Mouse (Mus musculus): Measurements from ENCODE around the gene Rdh12.
"Not testable (repeated sequence)": the region's sequence is repeated elsewhere in the genome, so short reads cannot be mapped to it uniquely, and the experiment has no call there.

The Rdh12 gene

GRCm38 (mm10) chr12:79208703-79209464, at the start of gene Rdh12:
Gene Rdh12 (plus strand): TSS chr12:79208914.
- DNase-seq (ENCODE audit: extremely low read depth, low read depth), result peak; percentile 33

- no peak for DNase-seq (ENCODE audit: extremely low read depth, low read depth)
Measured at GRCm38 (mm10) chr12:79162876-79163275, 45.8 kb upstream of the Rdh12 start.

GRCm38 (mm10) chr12:79169173-79169572, 39.5 kb upstream of the Rdh12 start:
- DNase-seq (ENCODE audit: extremely low read depth, low read depth), result no peak

- no peak for DNase-seq (ENCODE audit: extremely low read depth, low read depth)
Measured at GRCm38 (mm10) chr12:79170421-79170820, 38.3 kb upstream of the Rdh12 start.

GRCm38 (mm10) chr12:79171269-79171995, 37.3 kb upstream of the Rdh12 start:
- peak; percentile 46 for DNase-seq (ENCODE audit: extremely low read depth, low read depth)

- DNase-seq (ENCODE audit: extremely low read depth, low read depth), result peak; percentile 84
Measured at GRCm38 (mm10) chr12:79172019-79172941, 36.4 kb upstream of the Rdh12 start, which contains the start of gene Vti1b. Gene Vti1b (minus strand): TSS chr12:79172667.

- no peak for DNase-seq (ENCODE audit: extremely low read depth, low read depth)
Measured at GRCm38 (mm10) chr12:79173721-79174120, 35.0 kb upstream of the Rdh12 start.

GRCm38 (mm10) chr12:79175998-79176397, 32.7 kb upstream of the Rdh12 start:
- DNase-seq (ENCODE audit: extremely low read depth, low read depth), result no peak

- not testable (repeated sequence) for DNase-seq (ENCODE audit: extremely low read depth, low read depth)
Measured at GRCm38 (mm10) chr12:79185160-79185559, 23.6 kb upstream of the Rdh12 start.

- peak; percentile 87 for DNase-seq (ENCODE audit: extremely low read depth, low read depth)
Measured at GRCm38 (mm10) chr12:79190931-79191673, 17.6 kb upstream of the Rdh12 start.

- DNase-seq (ENCODE audit: extremely low read depth, low read depth), result peak; percentile 76
Measured at GRCm38 (mm10) chr12:79191701-79192100, 17.0 kb upstream of the Rdh12 start.

- no peak for DNase-seq (ENCODE audit: extremely low read depth, low read depth)
Measured at GRCm38 (mm10) chr12:79192193-79192592, 16.5 kb upstream of the Rdh12 start, which contains the start of gene Rdh11. Gene Rdh11 (minus strand): TSS chr12:79192293.

- DNase-seq (ENCODE audit: extremely low read depth, low read depth), result peak; percentile 72
Measured at GRCm38 (mm10) chr12:79193441-79193840, 15.3 kb upstream of the Rdh12 start.

GRCm38 (mm10) chr12:79197105-79197504, 11.6 kb upstream of the Rdh12 start:
- DNase-seq (ENCODE audit: extremely low read depth, low read depth), result no peak

GRCm38 (mm10) chr12:79201882-79202281, 6.8 kb upstream of the Rdh12 start:
- DNase-seq (ENCODE audit: extremely low read depth, low read depth), result no peak

GRCm38 (mm10) chr12:79211447-79211846, 2.7 kb downstream of the Rdh12 start:
- no peak for DNase-seq (ENCODE audit: extremely low read depth, low read depth)

- DNase-seq (ENCODE audit: extremely low read depth, low read depth), result no peak
Measured at GRCm38 (mm10) chr12:79217511-79217910, 8.8 kb downstream of the Rdh12 start.

- DNase-seq (ENCODE audit: extremely low read depth, low read depth), result no peak
Measured at GRCm38 (mm10) chr12:79235485-79236080, 26.9 kb downstream of the Rdh12 start.

GRCm38 (mm10) chr12:79241985-79242384, 33.3 kb downstream of the Rdh12 start:
- DNase-seq (ENCODE audit: extremely low read depth, low read depth), result no peak

GRCm38 (mm10) chr12:79242921-79243320, 34.2 kb downstream of the Rdh12 start:
- peak; percentile 35 for DNase-seq (ENCODE audit: extremely low read depth, low read depth)
